Mouse (Mus musculus): Measurements from ENCODE around the gene Gdap1l1. TPM values are rescaled to one million over a fixed set of nuclear protein-coding genes. Genes with fewer than 3 reads are reported as not detected.

The Gdap1l1 gene
- polyA plus RNA-seq, 1 experiment: 3.1 TPM

DNA sequence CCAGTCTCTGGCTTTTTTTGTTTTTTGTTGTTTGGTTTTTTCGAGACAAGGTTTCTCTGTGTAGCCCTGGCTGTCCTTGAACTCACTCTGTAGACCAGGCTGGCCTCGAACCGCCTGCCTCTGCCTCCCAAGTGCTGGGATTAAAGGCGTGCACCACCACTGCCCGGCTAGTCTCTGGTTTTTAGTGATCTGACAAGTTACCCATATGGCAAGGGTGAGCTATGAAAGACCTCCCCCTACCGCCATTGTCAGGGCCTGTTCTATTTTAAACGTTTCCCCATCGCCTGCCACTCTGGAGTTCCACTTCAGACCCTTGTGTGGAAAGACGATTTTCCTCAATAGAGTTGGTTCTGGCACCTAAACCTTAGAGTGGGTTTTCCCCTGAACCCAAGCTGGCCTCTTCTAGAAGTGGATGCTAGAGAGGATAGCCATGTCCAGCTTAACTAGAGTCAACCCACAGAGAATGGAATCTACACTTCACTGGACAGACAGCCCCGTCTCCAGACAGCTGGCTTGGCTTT is 17.9 kb upstream of the Gdap1l1 start:
- WGBS: 16% methylated on average over 10 of the region's 10 CpGs

DNA sequence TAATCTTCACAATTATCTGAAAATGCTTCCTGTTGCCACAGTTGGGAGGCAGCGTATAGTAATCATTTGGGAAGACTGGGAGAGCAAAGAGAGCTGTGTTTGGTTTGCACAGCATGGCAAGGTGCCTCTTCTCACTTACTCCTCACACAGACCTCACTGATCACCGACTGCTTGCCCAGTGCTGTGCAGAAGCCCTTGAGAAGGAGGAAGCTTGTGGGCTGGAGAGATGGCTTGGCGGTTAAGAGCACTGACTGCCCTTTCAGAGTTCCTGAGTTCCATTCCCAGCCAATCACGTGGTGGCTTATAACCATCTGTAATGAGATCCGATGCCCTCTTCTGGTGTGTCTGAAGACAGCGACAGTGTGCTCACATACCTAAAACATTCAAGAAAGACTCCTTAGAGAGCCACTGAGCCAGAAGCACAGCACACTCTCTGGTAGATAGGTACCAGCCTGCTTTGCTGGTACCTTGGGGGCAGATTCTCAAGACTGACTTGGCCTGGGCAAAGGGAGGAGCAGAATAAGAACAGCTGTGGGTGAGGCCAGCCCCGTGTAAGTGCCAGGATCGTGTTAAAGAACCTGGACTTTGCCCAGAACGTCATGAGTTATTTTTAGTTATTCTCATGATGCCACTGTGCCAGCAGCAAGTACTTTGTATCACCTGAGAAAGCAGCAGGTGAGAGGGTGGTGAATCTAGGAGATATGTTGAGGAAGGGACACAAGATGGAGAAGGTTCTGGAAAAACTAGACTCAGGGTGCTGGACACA is 15.2 kb upstream of the Gdap1l1 start:
- Histone ChIP-seq H3K4me1 (replicated peaks; ENCODE audit: control insufficient read depth, insufficient read depth, low read length) (peaks cover 6% of the 10 kb centered on the region), H3K27me3 (ENCODE audit: control insufficient read depth, insufficient read depth, low read length) (no peaks in the 10 kb centered on the region), H3K36me3 (ENCODE audit: control insufficient read depth, insufficient read depth, low read length) (no peaks in the 10 kb centered on the region), H3K4me3 (ENCODE audit: control insufficient read depth, insufficient read depth, low read length) (no peak overlapping the region), H3K27ac (ENCODE audit: control insufficient read depth, insufficient read depth, low read length) (no peak overlapping the region)
- WGBS: 34% methylated on average over 9 of the region's 9 CpGs
- no peak for DNase-seq
- TF ChIP-seq POLR2A (IDR thresholded peaks at IDR 0.05; ENCODE audit: control insufficient read depth, extremely low read depth, insufficient read depth, low read length, poor library complexity) (no peak), CTCF (IDR thresholded peaks at IDR 0.05; ENCODE audit: borderline replicate concordance, control insufficient read depth, extremely low read depth, insufficient read depth, low read length, poor library complexity) (no peak)

More for the DNA sequence above, 17.9 kb upstream of the Gdap1l1 start:
- DNase-seq: peak; percentile 17
- H3K27ac ChIP-seq (ENCODE audit: control insufficient read depth, insufficient read depth, low read length): no peak overlapping the region
- H3K36me3 ChIP-seq (ENCODE audit: control insufficient read depth, insufficient read depth, low read length): no peaks in the 10 kb centered on the region
- peaks cover 7% of the 10 kb centered on the region for H3K4me1 ChIP-seq (replicated peaks; ENCODE audit: control insufficient read depth, insufficient read depth, low read length)
- H3K4me3 ChIP-seq (ENCODE audit: control insufficient read depth, insufficient read depth, low read length): peak overlapping the region; percentile 79
- H3K27me3 ChIP-seq (ENCODE audit: control insufficient read depth, insufficient read depth, low read length): no peaks in the 10 kb centered on the region
- TF ChIP-seq POLR2A (IDR thresholded peaks at IDR 0.05; ENCODE audit: control insufficient read depth, extremely low read depth, insufficient read depth, low read length, poor library complexity) (no peak), CTCF (IDR thresholded peaks at IDR 0.05; ENCODE audit: borderline replicate concordance, control insufficient read depth, extremely low read depth, insufficient read depth, low read length, poor library complexity) (no peak)

DNA sequence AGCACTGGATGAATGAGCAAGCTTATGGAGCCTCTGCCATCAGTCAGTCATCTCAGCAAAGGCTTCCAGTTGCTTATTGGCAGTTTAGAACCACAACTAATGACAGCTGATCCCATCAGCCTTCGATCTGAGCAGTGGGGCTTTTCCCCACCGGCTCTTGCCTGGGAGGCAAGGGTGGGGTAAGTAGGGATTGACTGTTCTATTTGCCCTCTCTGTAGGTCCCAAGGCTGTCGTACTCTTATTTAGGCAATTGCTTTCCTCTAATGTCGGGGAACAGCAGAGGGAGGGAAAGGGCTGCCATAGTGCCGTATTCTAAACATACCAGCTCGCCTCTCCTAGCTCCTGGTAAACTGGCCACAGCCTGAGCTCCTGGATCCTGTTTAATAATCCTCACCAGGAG is 13.7 kb upstream of the Gdap1l1 start, which contains the start of gene Oser1:
Gene Oser1 (minus strand): TSS at position 101 of the 400 bp plus-strand sequence.
- Histone ChIP-seq H3K4me3 (ENCODE audit: control insufficient read depth, insufficient read depth, low read length) (no peak within 1 kb of the TSS), H3K36me3 (ENCODE audit: control insufficient read depth, insufficient read depth, low read length) (no peaks in the 10 kb centered on the region), H3K27me3 (ENCODE audit: control insufficient read depth, insufficient read depth, low read length) (no peaks in the 10 kb centered on the region), H3K27ac (ENCODE audit: control insufficient read depth, insufficient read depth, low read length) (no peak within 1 kb of the TSS), H3K4me1 (replicated peaks; ENCODE audit: control insufficient read depth, insufficient read depth, low read length) (peaks cover 6% of the 10 kb centered on the region)
- TF ChIP-seq CTCF (IDR thresholded peaks at IDR 0.05; ENCODE audit: borderline replicate concordance, control insufficient read depth, extremely low read depth, insufficient read depth, low read length, poor library complexity): no peak
- no peak for TF ChIP-seq POLR2A (IDR thresholded peaks at IDR 0.05; ENCODE audit: control insufficient read depth, extremely low read depth, insufficient read depth, low read length, poor library complexity)
- 98% methylated on average over 6 of the region's 6 CpGs for WGBS
- no peak for DNase-seq

DNA sequence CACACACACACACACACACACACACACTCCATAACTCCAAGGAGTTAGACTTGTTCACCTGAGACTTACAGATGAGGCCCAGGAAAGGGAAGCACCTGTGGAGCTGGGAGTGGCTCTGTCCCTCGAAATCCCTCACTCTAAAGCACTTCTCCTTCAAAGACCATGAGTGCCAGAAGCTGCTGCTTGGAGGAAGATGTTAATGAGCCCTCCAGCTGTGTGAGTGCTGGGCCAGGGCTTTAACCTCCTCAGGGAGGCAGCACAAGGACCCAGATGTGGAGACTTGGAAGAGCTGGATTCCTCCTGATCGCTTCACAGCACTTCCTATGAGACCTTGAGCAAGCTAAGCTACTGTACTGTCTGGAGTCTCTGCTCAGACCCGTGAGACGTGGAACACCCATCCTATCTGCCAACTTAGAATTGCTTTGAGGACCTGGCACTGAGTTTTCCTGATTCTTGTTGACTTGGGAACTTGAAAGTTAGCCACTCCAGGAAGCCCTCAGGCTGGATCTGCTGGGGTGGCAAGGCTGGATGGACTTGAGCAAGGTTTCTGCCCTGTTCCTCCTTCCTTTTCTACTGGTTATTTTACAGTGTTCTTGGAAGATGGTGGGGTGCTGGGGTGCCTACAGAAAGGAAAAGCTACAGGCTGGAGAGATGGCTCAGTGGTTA is 9.8 kb upstream of the Gdap1l1 start:
- H3K27me3 ChIP-seq (ENCODE audit: control insufficient read depth, insufficient read depth, low read length): no peaks in the 10 kb centered on the region
- H3K27ac ChIP-seq (ENCODE audit: control insufficient read depth, insufficient read depth, low read length): no peak overlapping the region
- no peak overlapping the region for H3K4me3 ChIP-seq (ENCODE audit: control insufficient read depth, insufficient read depth, low read length)
- H3K4me1 ChIP-seq (replicated peaks; ENCODE audit: control insufficient read depth, insufficient read depth, low read length): 0 out of 2 replicates have a peak, but pooled peaks cover 2% of the 10 kb centered on the region
- WGBS: 72% methylated on average over 4 of the region's 4 CpGs
- H3K36me3 ChIP-seq (ENCODE audit: control insufficient read depth, insufficient read depth, low read length): no peaks in the 10 kb centered on the region
- TF ChIP-seq CTCF (IDR thresholded peaks at IDR 0.05; ENCODE audit: borderline replicate concordance, control insufficient read depth, extremely low read depth, insufficient read depth, low read length, poor library complexity): no peak
- no peak for TF ChIP-seq POLR2A (IDR thresholded peaks at IDR 0.05; ENCODE audit: control insufficient read depth, extremely low read depth, insufficient read depth, low read length, poor library complexity)
- no peak for DNase-seq

DNA sequence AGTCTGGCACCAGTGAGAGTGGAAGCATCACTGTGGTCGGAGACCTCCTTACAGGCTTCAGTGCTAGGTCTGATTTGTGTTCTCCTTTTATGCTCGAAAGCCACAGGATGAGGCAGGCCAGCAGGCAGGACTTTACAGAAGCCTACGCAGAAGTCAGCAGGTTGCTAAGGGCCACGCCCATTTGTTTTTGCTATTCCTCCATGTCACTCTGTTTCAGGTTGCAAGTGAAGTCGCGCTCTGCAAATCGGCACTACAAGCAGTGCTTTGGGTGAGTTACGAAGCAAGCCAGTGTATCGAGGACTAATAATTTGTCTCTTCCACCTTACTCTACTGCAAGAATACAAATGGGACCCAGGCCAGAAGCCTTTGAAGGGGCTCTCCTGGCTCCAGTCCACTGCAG is 7.0 kb upstream of the Gdap1l1 start:
- TF ChIP-seq POLR2A (IDR thresholded peaks at IDR 0.05; ENCODE audit: control insufficient read depth, extremely low read depth, insufficient read depth, low read length, poor library complexity) (no peak), CTCF (IDR thresholded peaks at IDR 0.05; ENCODE audit: borderline replicate concordance, control insufficient read depth, extremely low read depth, insufficient read depth, low read length, poor library complexity) (no peak)
- Histone ChIP-seq H3K4me3 (ENCODE audit: control insufficient read depth, insufficient read depth, low read length) (no peak overlapping the region), H3K4me1 (replicated peaks; ENCODE audit: control insufficient read depth, insufficient read depth, low read length) (0 out of 2 replicates have a peak, but pooled peaks cover 4% of the 10 kb centered on the region), H3K36me3 (ENCODE audit: control insufficient read depth, insufficient read depth, low read length) (no peaks in the 10 kb centered on the region), H3K27ac (ENCODE audit: control insufficient read depth, insufficient read depth, low read length) (no peak overlapping the region), H3K27me3 (ENCODE audit: control insufficient read depth, insufficient read depth, low read length) (no peaks in the 10 kb centered on the region)
- DNase-seq: no peak
- 90% methylated on average over 9 of the region's 9 CpGs for WGBS

DNA sequence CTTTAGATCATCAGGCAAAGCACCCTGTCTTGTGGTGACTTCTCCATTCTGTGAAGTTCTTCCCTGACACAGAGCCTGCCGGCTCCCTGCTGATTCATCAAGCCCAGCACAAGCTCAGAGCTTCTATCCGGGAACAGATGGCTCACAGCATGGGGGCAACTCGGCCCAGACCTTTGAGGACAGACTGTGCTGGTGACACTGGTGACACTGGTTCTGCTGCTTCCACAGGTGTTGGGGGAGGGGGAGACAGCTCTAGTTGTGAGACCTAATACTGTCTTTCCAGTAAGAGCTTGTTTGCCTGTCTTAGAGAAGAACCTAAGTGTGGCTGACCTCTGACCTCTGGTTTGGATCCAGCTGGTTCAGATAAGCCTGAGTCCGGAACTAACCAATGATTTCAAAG is 4.3 kb upstream of the Gdap1l1 start:
- no peak overlapping the region for H3K4me3 ChIP-seq (ENCODE audit: control insufficient read depth, insufficient read depth, low read length)
- TF ChIP-seq CTCF (IDR thresholded peaks at IDR 0.05; ENCODE audit: borderline replicate concordance, control insufficient read depth, extremely low read depth, insufficient read depth, low read length, poor library complexity): no peak
- TF ChIP-seq POLR2A (IDR thresholded peaks at IDR 0.05; ENCODE audit: control insufficient read depth, extremely low read depth, insufficient read depth, low read length, poor library complexity): no peak
- 0 out of 2 replicates have a peak, but pooled peaks cover 6% of the 10 kb centered on the region for H3K4me1 ChIP-seq (replicated peaks; ENCODE audit: control insufficient read depth, insufficient read depth, low read length)
- peaks cover 10% of the 10 kb centered on the region; the same call in 1 of the 2 replicates for H3K27me3 ChIP-seq (ENCODE audit: control insufficient read depth, insufficient read depth, low read length)
- H3K27ac ChIP-seq (ENCODE audit: control insufficient read depth, insufficient read depth, low read length): no peak overlapping the region
- no peak for DNase-seq
- 22% methylated on average over 4 of the region's 4 CpGs for WGBS
- no peaks in the 10 kb centered on the region for H3K36me3 ChIP-seq (ENCODE audit: control insufficient read depth, insufficient read depth, low read length)

All from thymus, adult 2 months (tissue).